Mouse (Mus musculus) lung, postnatal 25 days (tissue): ENCODE data around the gene Cnih3.

Experiments used
- DNase-seq: peaks from one replicate; pipeline ENCODE4 v3.0.0; 2022; ENCODE audit warnings: low spot score

Cnih3 gene

GRCm38 (mm10) chr1:181403056-181403455 lies 50.6 kb downstream of the Cnih3 start:
- DNase-seq, result no peak

DNA sequence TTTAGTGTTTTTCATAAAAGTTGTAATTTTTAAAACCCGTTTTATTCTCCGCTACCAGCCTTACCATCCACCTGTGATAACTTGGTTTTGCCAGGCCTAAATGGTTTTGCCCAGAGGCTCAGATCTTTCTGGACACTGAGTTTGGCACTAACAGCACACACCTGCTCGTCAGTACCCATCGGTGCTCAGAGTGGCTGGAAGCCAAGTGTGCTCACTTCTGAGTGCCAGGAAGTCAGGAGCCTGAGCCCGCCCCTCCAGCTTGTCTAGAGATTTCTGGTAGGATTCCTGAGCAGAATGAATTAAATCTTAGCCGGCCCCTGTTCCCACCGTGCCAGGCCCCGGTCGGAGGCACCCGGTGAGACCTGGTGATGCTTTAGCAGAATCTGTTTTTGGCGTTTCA lies 54.9 kb downstream of the Cnih3 start:
- DNase-seq, result no peak

- no peak for DNase-seq
Measured at GRCm38 (mm10) chr1:181408086-181408975, 55.9 kb downstream of the Cnih3 start.

DNA sequence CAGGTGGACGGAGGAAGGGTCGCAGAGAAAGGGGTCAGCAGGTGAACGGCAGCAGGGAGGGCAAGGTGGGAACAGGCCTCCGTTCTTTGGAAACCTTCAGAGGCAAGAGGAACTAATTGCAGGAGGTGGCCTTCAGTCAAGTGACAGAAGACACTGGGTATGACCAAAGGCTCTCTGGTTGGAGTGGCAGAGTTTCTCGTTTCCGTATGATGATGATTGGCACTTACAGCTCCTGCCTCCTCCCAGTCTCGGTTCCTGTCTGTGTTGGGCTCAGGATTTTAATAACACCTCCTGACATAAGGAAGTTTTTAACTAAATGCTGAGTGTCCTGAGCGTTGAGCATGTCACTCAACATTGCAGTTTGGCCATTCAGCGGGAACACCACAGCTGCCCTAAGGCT lies 57.3 kb downstream of the Cnih3 start:
- no peak for DNase-seq

- no peak for DNase-seq
Measured at GRCm38 (mm10) chr1:181410647-181411254, 58.3 kb downstream of the Cnih3 start.

GRCm38 (mm10) chr1:181414985-181415384 lies 62.6 kb downstream of the Cnih3 start:
- DNase-seq, result no peak

DNA sequence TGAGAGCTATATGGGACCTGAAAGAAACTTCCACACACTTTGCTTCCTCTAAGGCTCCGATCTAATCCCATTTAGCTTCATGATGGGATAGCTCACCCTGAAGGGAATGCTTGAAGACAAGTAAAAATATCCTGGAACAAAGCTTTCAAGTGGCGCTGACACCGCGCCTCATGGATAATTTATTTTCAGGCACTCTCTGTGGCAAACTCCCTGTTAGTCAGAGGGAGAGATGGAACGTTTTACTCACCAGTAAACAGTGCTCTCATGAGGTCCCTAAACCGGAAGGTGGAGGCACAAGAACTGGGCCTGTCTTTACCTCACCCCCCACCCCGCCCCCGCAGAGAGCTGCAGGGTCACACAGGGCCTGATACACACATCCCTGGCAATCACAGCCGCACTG lies 64.4 kb downstream of the Cnih3 start:
- DNase-seq, result no peak

DNA sequence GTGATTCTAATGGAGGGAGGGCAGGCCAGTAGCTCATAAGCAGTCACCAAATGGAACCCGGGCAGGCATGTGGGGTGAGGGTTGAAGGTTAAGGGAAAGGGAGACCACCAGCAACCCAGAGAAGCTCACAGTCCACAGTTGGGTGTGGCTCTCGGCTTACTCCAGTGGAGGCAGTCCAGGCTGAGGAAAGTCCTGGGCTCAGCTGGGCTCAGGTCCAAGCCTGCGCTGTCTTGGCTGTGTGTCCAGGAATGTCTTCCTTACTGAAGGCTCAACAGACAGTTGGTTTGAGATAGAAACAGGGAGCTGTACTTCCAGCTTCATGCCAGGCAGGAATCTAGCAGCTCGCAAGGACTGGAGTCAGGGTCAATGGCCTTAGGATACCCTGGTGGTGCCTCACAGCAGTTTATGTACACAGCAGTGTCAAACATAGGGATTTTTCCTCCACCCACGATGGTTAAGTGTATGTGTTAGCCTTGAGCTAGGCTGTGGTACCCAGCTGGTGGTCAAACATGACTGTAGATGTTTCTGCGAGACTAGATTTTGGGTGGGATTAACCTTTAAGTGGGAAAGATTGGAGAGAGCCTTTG lies 65.6 kb downstream of the Cnih3 start:
- peak; percentile 48 for DNase-seq

DNA sequence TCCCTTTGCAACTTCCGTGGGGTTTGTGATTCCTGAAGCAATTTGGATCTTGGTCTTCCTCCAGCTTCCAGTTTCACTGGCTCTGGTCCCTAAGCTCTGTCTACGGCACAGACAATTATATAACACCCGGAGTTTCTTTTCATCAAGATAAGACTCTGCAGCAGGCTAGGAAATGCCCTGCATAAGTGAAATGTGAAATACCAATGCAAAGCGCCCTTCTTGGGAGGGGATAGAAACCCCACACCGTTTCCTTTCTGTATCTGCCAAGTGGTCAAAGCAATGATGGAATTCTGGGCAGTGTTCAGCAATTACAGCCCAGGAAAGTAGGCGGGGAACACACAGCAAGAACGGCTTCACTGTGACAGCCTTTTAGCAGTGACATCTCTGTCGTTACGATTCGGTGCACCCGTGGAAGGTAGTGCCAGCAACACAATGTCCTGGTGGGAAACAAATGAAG lies 67.7 kb downstream of the Cnih3 start:
- DNase-seq, result peak; percentile 14

DNA sequence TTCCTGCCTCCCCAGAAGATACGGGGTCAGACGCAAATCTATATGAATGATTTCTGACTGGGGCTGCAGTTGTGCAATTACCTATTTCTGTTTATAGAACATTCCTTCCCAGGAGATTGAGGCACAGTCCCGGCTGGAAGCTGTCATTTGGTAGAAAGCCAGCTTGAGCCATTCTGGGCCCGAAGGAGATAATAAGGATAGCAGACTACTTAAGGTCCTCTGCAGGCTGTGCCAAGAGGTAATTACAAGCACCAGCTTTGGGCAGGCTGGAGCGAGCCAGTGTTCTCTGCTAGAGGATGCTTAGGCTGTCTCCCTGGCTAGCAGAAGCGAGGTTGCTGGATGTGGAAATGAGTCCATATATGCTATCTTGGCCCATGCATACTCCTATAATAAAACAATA lies 70.4 kb downstream of the Cnih3 start:
- DNase-seq, result no peak

DNA sequence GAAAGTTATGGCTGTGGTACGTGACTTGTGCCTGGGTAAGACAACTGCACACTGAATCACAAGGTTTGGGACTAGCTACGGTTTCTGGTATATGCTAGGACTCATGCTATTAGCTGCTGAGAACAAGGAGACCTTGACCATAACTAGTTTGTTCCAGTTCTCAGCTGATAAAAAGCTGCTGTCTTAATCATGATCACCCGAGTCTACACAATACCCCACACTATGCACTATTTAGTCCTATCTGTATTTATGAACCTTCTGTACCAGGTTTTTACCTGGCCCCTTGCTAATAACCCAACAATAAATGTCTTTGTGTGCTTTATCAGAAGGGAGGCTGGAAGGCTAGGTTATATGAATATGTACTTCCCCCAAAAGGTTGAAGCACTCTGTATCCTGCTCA lies 72.5 kb downstream of the Cnih3 start:
- DNase-seq, result no peak

DNA sequence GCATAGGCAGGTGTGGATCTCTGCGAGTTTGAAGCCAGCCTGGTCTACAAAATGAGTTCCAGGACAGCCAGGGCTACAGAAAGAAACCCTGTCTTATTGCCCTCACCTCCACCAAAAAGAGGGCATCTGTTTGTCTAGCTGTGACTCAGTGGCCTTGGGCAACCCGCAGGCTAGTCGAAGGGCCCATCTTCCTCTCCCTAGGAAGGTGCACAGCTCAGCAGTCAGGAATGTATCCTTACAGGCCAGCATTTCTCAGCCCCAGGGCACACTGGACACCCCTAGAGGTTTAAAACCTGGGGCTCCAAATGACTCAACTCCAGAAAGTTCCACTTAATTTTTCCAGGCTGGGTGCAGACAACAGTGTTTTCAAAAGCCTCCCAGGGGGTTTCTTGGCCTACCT lies 73.0 kb downstream of the Cnih3 start:
- DNase-seq, result no peak

GRCm38 (mm10) chr1:181426406-181426805 lies 74.0 kb downstream of the Cnih3 start:
- DNase-seq, result no peak

DNA sequence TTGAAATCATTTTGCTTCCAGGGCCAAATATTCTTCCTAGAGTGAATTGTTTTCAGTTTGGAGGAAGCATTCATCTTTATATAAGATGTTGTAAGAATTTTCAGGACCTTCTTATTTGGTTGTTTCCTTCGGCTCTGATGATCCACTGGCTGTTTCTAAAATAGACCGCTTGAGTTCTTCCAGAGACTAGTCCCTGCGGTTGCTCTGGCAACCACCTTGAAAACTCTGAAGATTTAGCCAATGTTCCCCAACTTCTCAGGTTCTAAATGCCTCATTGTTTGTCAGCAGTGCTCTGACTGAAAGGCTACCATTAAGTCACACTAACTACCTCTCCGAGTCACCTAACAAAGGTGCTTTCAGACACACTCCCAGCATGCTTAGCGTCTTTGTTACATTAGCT lies 80.8 kb downstream of the Cnih3 start:
- no peak for DNase-seq

- no peak for DNase-seq
Measured at GRCm38 (mm10) chr1:181435414-181435813, 83.0 kb downstream of the Cnih3 start.

DNA sequence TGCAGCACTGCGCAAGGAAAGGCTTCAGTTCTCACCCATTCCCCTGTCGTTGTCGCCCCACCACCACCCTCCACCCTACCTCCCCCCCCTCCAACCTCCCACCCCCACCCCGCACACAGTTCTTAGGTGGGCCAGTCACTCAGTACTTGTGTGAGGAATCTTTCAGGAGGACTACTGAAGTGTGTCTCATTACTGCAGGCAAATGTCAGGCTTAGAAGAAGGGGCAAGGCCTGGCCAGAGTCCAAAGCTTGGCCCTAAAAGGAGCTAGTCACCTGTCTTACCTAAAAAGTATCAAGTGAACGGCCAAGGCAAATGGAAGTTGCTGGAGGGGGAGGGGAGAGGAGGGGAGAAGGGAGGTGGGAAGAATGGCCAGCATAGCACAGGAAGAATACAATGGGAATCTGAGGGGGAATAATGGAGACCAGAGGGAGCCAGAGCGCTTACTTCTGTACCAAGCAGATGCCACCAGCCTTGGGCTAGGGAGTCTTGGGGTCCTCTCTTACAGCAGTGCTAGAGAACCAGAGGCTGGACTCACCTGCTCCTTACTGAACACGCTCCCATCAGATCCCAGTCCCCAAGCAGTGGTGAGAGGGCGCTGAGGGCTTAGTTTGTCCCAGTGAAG lies 88.7 kb downstream of the Cnih3 start:
- DNase-seq, result no peak

DNA sequence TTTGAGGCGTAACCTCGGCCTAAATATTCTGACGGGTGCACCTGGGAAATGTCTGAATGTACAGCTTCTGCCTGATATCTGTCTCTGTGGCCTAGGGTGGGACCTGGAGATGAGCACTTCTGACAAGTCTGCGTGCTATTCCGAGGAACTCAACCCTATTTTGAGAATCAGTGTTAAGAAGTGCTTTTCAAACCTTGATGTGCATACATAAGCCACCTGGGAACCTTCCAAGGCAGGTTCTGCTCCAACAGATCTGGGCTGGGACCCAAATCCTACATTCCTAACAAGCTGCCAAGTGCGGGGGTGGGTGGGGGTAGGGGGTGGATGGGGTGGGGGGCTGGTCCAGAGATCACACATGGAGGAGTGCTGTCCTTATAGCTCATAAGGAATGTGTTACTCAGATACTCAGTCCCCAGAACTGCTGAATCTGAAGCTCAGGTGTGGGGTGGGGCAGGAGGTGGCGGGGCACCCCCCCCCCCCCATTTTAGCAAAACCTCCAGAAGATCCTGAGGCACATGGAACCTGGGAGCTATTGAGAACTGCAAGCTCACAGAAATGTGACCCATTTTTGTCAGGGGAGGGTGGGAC lies 89.3 kb downstream of the Cnih3 start:
- DNase-seq, result no peak

- DNase-seq, result no peak
Measured at GRCm38 (mm10) chr1:181445041-181445440, 92.6 kb downstream of the Cnih3 start.

GRCm38 (mm10) chr1:181445630-181446257 lies 93.3 kb downstream of the Cnih3 start:
- DNase-seq, result peak; percentile 23

DNA sequence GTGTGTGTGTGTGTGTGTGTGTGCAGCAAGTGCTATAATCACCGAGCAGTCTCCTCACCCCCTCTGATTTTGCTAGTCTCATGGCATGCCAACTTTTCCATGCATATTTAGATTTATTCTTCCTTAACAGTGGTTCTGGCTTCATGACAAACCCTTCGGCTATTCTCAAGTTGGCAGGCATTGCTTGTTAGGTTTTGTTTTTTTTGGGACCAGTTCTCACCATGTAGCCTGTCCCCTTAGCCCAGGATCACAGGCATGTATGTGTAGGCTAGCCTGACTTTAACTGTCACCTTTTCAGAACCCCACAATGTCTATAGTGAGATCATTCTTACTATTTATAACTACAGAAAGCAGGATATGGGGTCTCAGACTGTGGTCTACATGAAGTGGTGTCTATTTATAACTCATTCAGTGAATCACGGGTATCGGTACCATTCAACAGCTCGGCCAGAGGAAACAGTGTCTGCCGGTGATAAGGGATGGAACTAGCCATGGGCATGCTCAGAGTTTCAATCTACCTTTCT lies 94.2 kb downstream of the Cnih3 start:
- DNase-seq, result no peak

- DNase-seq, result no peak
Measured at GRCm38 (mm10) chr1:181447576-181447975, 95.1 kb downstream of the Cnih3 start.

GRCm38 (mm10) chr1:181448041-181448440 lies 95.6 kb downstream of the Cnih3 start:
- no peak for DNase-seq
